Mouse (Mus musculus): Measurements from ENCODE around the gene Gm11639.

- TF ChIP-seq CTCF (IDR thresholded peaks at IDR 0.05) = no peak
- TF ChIP-seq EP300 (IDR thresholded peaks at IDR 0.05; ENCODE audit: insufficient read depth, low read depth, low read length) = no peak
These were observed 467.7 kb downstream of the Gm11639 start for GRCm38 (mm10) chr11:105153068-105153833.
